Mouse (Mus musculus): ENCODE data around the gene Hlcs.

DNA sequence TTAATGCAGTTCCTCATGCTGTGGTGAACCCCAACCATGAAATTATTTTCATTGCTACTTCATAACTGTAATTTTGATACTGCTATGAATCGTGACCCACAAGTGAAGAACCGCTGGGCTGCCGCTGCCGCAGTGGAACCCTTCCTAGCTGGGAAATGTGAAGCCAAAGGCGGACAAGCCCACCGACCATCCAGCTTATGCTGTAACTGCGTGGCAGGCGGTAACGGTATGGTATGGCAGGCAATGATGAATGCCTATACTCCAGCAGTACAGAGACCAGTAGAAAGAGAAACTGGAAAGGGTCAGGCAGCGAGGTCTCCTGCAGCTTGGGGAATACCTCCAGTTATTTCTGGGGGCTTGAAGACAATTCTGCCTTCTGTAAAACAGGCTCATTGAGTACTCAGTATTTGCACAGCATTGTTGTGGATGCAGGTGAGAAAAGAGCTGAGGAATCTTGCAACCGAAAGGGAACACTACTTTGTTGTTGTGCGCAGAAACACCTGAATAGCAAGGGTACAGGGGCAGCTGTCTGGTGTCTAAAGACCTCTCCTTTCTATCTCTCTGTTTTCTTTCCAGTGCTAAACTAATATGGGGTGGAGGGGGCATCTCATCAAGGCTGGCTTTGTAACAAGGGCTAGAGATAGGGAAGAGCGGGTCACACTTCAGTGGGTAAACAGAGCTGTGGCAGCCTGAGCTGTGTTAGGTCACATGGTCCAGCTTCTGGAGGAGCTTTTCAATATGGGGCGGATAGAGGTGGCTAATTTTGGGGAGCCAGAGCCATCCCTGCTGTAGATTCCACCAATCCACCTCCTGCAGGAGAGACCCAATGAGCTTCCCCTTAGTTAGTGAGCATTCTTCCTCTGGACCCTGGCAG, 224.3 kb downstream of the Hlcs start:
- TF ChIP-seq CTCF (conservative IDR thresholded peaks at IDR 0.05; ENCODE audit: insufficient read depth, insufficient read length, low read depth, low read length) (no peak), POLR2A (IDR thresholded peaks at IDR 0.05; ENCODE audit: low read depth, low read length) (no peak)

Measured in kidney, adult 2 months (tissue).